Mouse (Mus musculus) liver, adult (tissue): ENCODE measurements around the gene Oxld1.

ENCODE experiments used
- GATA4 ChIP-seq: IDR thresholded peaks from 2 replicates; pipeline ENCODE4 v1.6.1; 2014; ENCODE audit warnings: mild to moderate bottlenecking, low read length; ENCODE audit not compliant: insufficient replicate concordance

Oxld1 gene

DNA sequence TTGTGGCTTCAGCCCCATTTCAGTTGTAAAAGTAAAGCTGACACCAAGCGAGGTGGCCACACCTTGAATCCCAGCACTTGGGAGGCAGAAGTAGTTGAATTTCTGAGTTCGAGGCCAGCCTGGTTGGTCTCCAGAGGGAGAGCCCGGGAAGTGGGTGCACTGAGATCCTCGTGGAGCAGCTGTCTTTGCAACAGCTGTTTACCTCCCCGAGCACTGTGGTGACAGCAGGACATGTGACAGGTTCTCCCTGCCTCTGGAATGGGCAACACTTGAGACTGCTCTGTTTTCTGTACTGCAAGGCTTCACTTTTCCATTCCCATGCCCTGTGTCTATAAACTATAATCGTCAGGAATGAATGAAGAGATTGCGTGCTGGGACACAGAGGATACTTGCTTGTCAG lies 40.0 kb downstream of the Oxld1 start:
- TF ChIP-seq GATA4, result no peak
